Mouse (Mus musculus): ENCODE measurements around the gene Setmar. TPM values are rescaled to one million over a fixed set of nuclear protein-coding genes. Genes with fewer than 3 reads are reported as not detected.
"Not testable (repeated sequence)": the region's sequence is repeated elsewhere in the genome, so short reads cannot be mapped to it uniquely, and the experiment has no call there.

Gene Setmar
- 6.2 and 6.4 TPM in 2 replicates for polyA plus RNA-seq (2015; fragmentation: Nextera tagmentation; extraction: Ambion mirVana)

- Histone ChIP-seq H3K27me3 (ENCODE audit: control insufficient read depth, insufficient read depth, low read depth, low read length) (no peaks in the 10 kb centered on the region), H3K9me3 (replicated peaks; ENCODE audit: control insufficient read depth, low read length, poor library complexity, severe bottlenecking) (no peaks in the 10 kb centered on the region), H3K9ac (ENCODE audit: low read depth, low read length) (peak within 1 kb of the TSS; percentile 77), H3K4me2 (ENCODE audit: low read length) (peak within 1 kb of the TSS; percentile 60), H3K36me3 (ENCODE audit: control insufficient read depth, insufficient read depth, low read length) (no peaks in the 10 kb centered on the region), H3K4me3 (ENCODE audit: low read depth, low read length) (peak within 1 kb of the TSS; percentile 58), H3K4me1 (ENCODE audit: control insufficient read depth, insufficient read depth, low read length) (peaks cover 6% of the 10 kb centered on the region), H3K27ac (ENCODE audit: low read length) (peak within 1 kb of the TSS; percentile 95)
- ATAC-seq, result peak; percentile 98
- under 1% methylated on average over 22 of the region's 24 CpGs for WGBS
Measured at GRCm38 (mm10) chr6:108064918-108065526, at the start of gene Setmar. Setmar (plus strand) TSS chr6:108065045.

- Histone ChIP-seq H3K4me2 (ENCODE audit: low read length) (no peak overlapping the region), H3K9me3 (replicated peaks; ENCODE audit: control insufficient read depth, low read length, poor library complexity, severe bottlenecking) (no peaks in the 10 kb centered on the region), H3K9ac (ENCODE audit: low read depth, low read length) (no peak overlapping the region), H3K4me1 (ENCODE audit: control insufficient read depth, insufficient read depth, low read length) (no peaks in the 10 kb centered on the region), H3K36me3 (ENCODE audit: control insufficient read depth, insufficient read depth, low read length) (no peaks in the 10 kb centered on the region), H3K27me3 (ENCODE audit: control insufficient read depth, insufficient read depth, low read depth, low read length) (no peaks in the 10 kb centered on the region), H3K4me3 (ENCODE audit: low read depth, low read length) (no peak overlapping the region), H3K27ac (ENCODE audit: low read length) (no peak overlapping the region)
- ATAC-seq, result no peak
- WGBS, result 94% methylated on average over 5 of the region's 5 CpGs
Measured at GRCm38 (mm10) chr6:108021646-108022045, 43.2 kb upstream of the Setmar start.

- not testable (repeated sequence) for H3K4me2 ChIP-seq (ENCODE audit: low read length); H3K27ac ChIP-seq (ENCODE audit: low read length); H3K4me3 ChIP-seq (ENCODE audit: low read depth, low read length); H3K4me1 ChIP-seq (ENCODE audit: control insufficient read depth, insufficient read depth, low read length); H3K9me3 ChIP-seq (replicated peaks; ENCODE audit: control insufficient read depth, low read length, poor library complexity, severe bottlenecking); H3K9ac ChIP-seq (ENCODE audit: low read depth, low read length); H3K36me3 ChIP-seq (ENCODE audit: control insufficient read depth, insufficient read depth, low read length); ATAC-seq; H3K27me3 ChIP-seq (ENCODE audit: control insufficient read depth, insufficient read depth, low read depth, low read length)
- WGBS, result 0% methylated on average over 2 of the region's 2 CpGs
Measured at GRCm38 (mm10) chr6:108055041-108055440, 9.8 kb upstream of the Setmar start.

- ATAC-seq, result no peak
- WGBS, result 74% methylated on average over 3 of the region's 3 CpGs
- no peaks in the 10 kb centered on the region for H3K36me3 ChIP-seq (ENCODE audit: control insufficient read depth, insufficient read depth, low read length)
Measured at GRCm38 (mm10) chr6:108055946-108056345, 8.9 kb upstream of the Setmar start.

GRCm38 (mm10) chr6:108057353-108057752, 7.5 kb upstream of the Setmar start:
- H3K4me2 ChIP-seq (ENCODE audit: low read length), result no peak overlapping the region
- 72% methylated on average over 4 of the region's 4 CpGs for WGBS
- ATAC-seq, result no peak

More at GRCm38 (mm10) chr6:108055946-108056345, 8.9 kb upstream of the Setmar start:
- H3K9ac ChIP-seq (ENCODE audit: low read depth, low read length), result no peak overlapping the region
- H3K4me3 ChIP-seq (ENCODE audit: low read depth, low read length), result no peak overlapping the region
- H3K27ac ChIP-seq (ENCODE audit: low read length), result no peak overlapping the region
- H3K9me3 ChIP-seq (replicated peaks; ENCODE audit: control insufficient read depth, low read length, poor library complexity, severe bottlenecking), result no peaks in the 10 kb centered on the region
- no peaks in the 10 kb centered on the region for H3K4me1 ChIP-seq (ENCODE audit: control insufficient read depth, insufficient read depth, low read length)
- H3K27me3 ChIP-seq (ENCODE audit: control insufficient read depth, insufficient read depth, low read depth, low read length), result no peaks in the 10 kb centered on the region
- no peak overlapping the region for H3K4me2 ChIP-seq (ENCODE audit: low read length)

GRCm38 (mm10) chr6:108058066-108058465, 6.8 kb upstream of the Setmar start:
- Histone ChIP-seq H3K27ac (ENCODE audit: low read length) (no peak overlapping the region), H3K4me3 (ENCODE audit: low read depth, low read length) (no peak overlapping the region), H3K4me1 (ENCODE audit: control insufficient read depth, insufficient read depth, low read length) (no peaks in the 10 kb centered on the region), H3K4me2 (ENCODE audit: low read length) (no peak overlapping the region), H3K9me3 (replicated peaks; ENCODE audit: control insufficient read depth, low read length, poor library complexity, severe bottlenecking) (no peaks in the 10 kb centered on the region), H3K36me3 (ENCODE audit: control insufficient read depth, insufficient read depth, low read length) (no peaks in the 10 kb centered on the region), H3K9ac (ENCODE audit: low read depth, low read length) (no peak overlapping the region), H3K27me3 (ENCODE audit: control insufficient read depth, insufficient read depth, low read depth, low read length) (no peaks in the 10 kb centered on the region)
- WGBS, result 92% methylated on average over 5 of the region's 5 CpGs
- no peak for ATAC-seq

More at GRCm38 (mm10) chr6:108057353-108057752, 7.5 kb upstream of the Setmar start:
- H3K4me1 ChIP-seq (ENCODE audit: control insufficient read depth, insufficient read depth, low read length), result no peaks in the 10 kb centered on the region
- H3K9ac ChIP-seq (ENCODE audit: low read depth, low read length), result no peak overlapping the region
- no peak overlapping the region for H3K4me3 ChIP-seq (ENCODE audit: low read depth, low read length)
- H3K27me3 ChIP-seq (ENCODE audit: control insufficient read depth, insufficient read depth, low read depth, low read length), result no peaks in the 10 kb centered on the region
- no peaks in the 10 kb centered on the region for H3K36me3 ChIP-seq (ENCODE audit: control insufficient read depth, insufficient read depth, low read length)
- H3K9me3 ChIP-seq (replicated peaks; ENCODE audit: control insufficient read depth, low read length, poor library complexity, severe bottlenecking), result no peaks in the 10 kb centered on the region
- H3K27ac ChIP-seq (ENCODE audit: low read length), result no peak overlapping the region

- no peaks in the 10 kb centered on the region for H3K36me3 ChIP-seq (ENCODE audit: control insufficient read depth, insufficient read depth, low read length)
Measured at GRCm38 (mm10) chr6:108061121-108061520, 3.7 kb upstream of the Setmar start.

GRCm38 (mm10) chr6:108065583-108065982, 738 bp downstream of the Setmar start:
- H3K4me2 ChIP-seq (ENCODE audit: low read length), result peak overlapping the region; percentile 60
- H3K4me1 ChIP-seq (ENCODE audit: control insufficient read depth, insufficient read depth, low read length), result peaks cover 6% of the 10 kb centered on the region
- H3K36me3 ChIP-seq (ENCODE audit: control insufficient read depth, insufficient read depth, low read length), result no peaks in the 10 kb centered on the region
- H3K9ac ChIP-seq (ENCODE audit: low read depth, low read length), result peak overlapping the region; percentile 77
- peak overlapping the region; percentile 95 for H3K27ac ChIP-seq (ENCODE audit: low read length)
- no peaks in the 10 kb centered on the region for H3K9me3 ChIP-seq (replicated peaks; ENCODE audit: control insufficient read depth, low read length, poor library complexity, severe bottlenecking)
- ATAC-seq, result no peak; the same call in 1 of the 2 replicates
- H3K4me3 ChIP-seq (ENCODE audit: low read depth, low read length), result peak overlapping the region; percentile 58
- no peaks in the 10 kb centered on the region for H3K27me3 ChIP-seq (ENCODE audit: control insufficient read depth, insufficient read depth, low read depth, low read length)
- 15% methylated on average over 6 of the region's 6 CpGs for WGBS

More at GRCm38 (mm10) chr6:108061121-108061520, 3.7 kb upstream of the Setmar start:
- no peak for ATAC-seq
- peaks cover 6% of the 10 kb centered on the region for H3K4me1 ChIP-seq (ENCODE audit: control insufficient read depth, insufficient read depth, low read length)
- no peaks in the 10 kb centered on the region for H3K9me3 ChIP-seq (replicated peaks; ENCODE audit: control insufficient read depth, low read length, poor library complexity, severe bottlenecking)
- no peak overlapping the region for H3K4me2 ChIP-seq (ENCODE audit: low read length)
- WGBS, result 80% methylated on average over 3 of the region's 3 CpGs
- no peaks in the 10 kb centered on the region for H3K27me3 ChIP-seq (ENCODE audit: control insufficient read depth, insufficient read depth, low read depth, low read length)
- H3K9ac ChIP-seq (ENCODE audit: low read depth, low read length), result no peak overlapping the region
- no peak overlapping the region for H3K27ac ChIP-seq (ENCODE audit: low read length)
- no peak overlapping the region for H3K4me3 ChIP-seq (ENCODE audit: low read depth, low read length)

GRCm38 (mm10) chr6:108070947-108071346, 6.1 kb downstream of the Setmar start:
- H3K4me3 ChIP-seq (ENCODE audit: low read depth, low read length), result no peak overlapping the region
- no peaks in the 10 kb centered on the region for H3K9me3 ChIP-seq (replicated peaks; ENCODE audit: control insufficient read depth, low read length, poor library complexity, severe bottlenecking)
- peaks cover 4% of the 10 kb centered on the region for H3K36me3 ChIP-seq (ENCODE audit: control insufficient read depth, insufficient read depth, low read length)
- H3K27ac ChIP-seq (ENCODE audit: low read length), result no peak overlapping the region
- no peaks in the 10 kb centered on the region for H3K27me3 ChIP-seq (ENCODE audit: control insufficient read depth, insufficient read depth, low read depth, low read length)
- no peak overlapping the region for H3K9ac ChIP-seq (ENCODE audit: low read depth, low read length)
- H3K4me1 ChIP-seq (ENCODE audit: control insufficient read depth, insufficient read depth, low read length), result no peaks in the 10 kb centered on the region
- H3K4me2 ChIP-seq (ENCODE audit: low read length), result no peak overlapping the region
- 89% methylated on average over 7 of the region's 7 CpGs for WGBS
- ATAC-seq, result no peak
